Mouse (Mus musculus) left cerebral cortex, adult 8-10 months (tissue): Measurements from ENCODE around the gene Rgp1. TPM values are rescaled to one million over a fixed set of nuclear protein-coding genes. Genes with fewer than 3 reads are reported as not detected.
"Not testable (repeated sequence)": the region's sequence is repeated elsewhere in the genome, so short reads cannot be mapped to it uniquely, and the experiment has no call there.

Source experiments
- DNase-seq, 2 experiments: peaks; one replicate each; pipeline ENCODE4 v3.0.0; 2022; ENCODE audit warnings: low spot score in 2 of 2
- total RNA-seq, 4 experiments: library from RNA; stranded (reverse); gene quantifications; 2 replicates each; pipeline ENCODE4 v1.2.4; 2022

Gene Rgp1
- total RNA-seq, 4 experiments from 2014 or later = 47.0 to 60.5 (median 49.8) TPM

GRCm38 (mm10) chr4:43593453-43593852, 14.9 kb downstream of the Rgp1 start:
- no peak for DNase-seq

- DNase-seq = not testable (repeated sequence)
These were observed 18.1 kb downstream of the Rgp1 start for GRCm38 (mm10) chr4:43596597-43596996.

- no peak for DNase-seq
These were observed 19.7 kb downstream of the Rgp1 start for GRCm38 (mm10) chr4:43598200-43598599.

GRCm38 (mm10) chr4:43598650-43599380, 20.3 kb downstream of the Rgp1 start:
- DNase-seq = no peak

GRCm38 (mm10) chr4:43600195-43600934, 21.9 kb downstream of the Rgp1 start:
- no peak for DNase-seq

- no peak for DNase-seq
These were observed 25.6 kb downstream of the Rgp1 start for GRCm38 (mm10) chr4:43604099-43604498.

GRCm38 (mm10) chr4:43604751-43605685, 26.5 kb downstream of the Rgp1 start:
- no peak for DNase-seq

- DNase-seq = no peak
These were observed 34.0 kb downstream of the Rgp1 start for GRCm38 (mm10) chr4:43612534-43612933.

GRCm38 (mm10) chr4:43613060-43613730, 34.7 kb downstream of the Rgp1 start:
- DNase-seq = no peak

GRCm38 (mm10) chr4:43620146-43620778, 41.7 kb downstream of the Rgp1 start:
- no peak for DNase-seq

GRCm38 (mm10) chr4:43629106-43629817, 50.7 kb downstream of the Rgp1 start:
- peak in 1 of 2 experiments; percentile 27 for DNase-seq

- peak; percentile 56 to 77 for DNase-seq
These were observed 51.6 kb downstream of the Rgp1 start for GRCm38 (mm10) chr4:43630030-43630581.

- DNase-seq = peak in 1 of 2 experiments; percentile 21
These were observed 52.1 kb downstream of the Rgp1 start for GRCm38 (mm10) chr4:43630671-43631045.

GRCm38 (mm10) chr4:43631046-43631955, 52.8 kb downstream of the Rgp1 start, which contains the start of gene Npr2:
Npr2 (plus strand) TSS chr4:43631935.
- no peak for DNase-seq

- no peak for DNase-seq
These were observed 53.7 kb downstream of the Rgp1 start for GRCm38 (mm10) chr4:43631956-43632920.

- no peak for DNase-seq
These were observed 54.8 kb downstream of the Rgp1 start for GRCm38 (mm10) chr4:43633296-43633695.

GRCm38 (mm10) chr4:43633736-43634135, 55.2 kb downstream of the Rgp1 start:
- DNase-seq = no peak
